Mouse (Mus musculus) liver, adult (tissue): ENCODE data around the gene Pfkfb2.

Experiments
- GATA4 ChIP-seq: IDR thresholded peaks from 2 replicates; pipeline ENCODE4 v1.6.1; 2014; ENCODE audit warnings: mild to moderate bottlenecking, low read length; ENCODE audit not compliant: insufficient replicate concordance

Pfkfb2 gene

GRCm38 (mm10) chr1:130742201-130742600 is 13.1 kb upstream of the Pfkfb2 start:
- no peak for TF ChIP-seq GATA4

- no peak for TF ChIP-seq GATA4
Measured at GRCm38 (mm10) chr1:130740781-130741720, 12.0 kb upstream of the Pfkfb2 start.

- TF ChIP-seq GATA4 = no peak
Measured at GRCm38 (mm10) chr1:130740227-130740648, 11.2 kb upstream of the Pfkfb2 start.

- TF ChIP-seq GATA4 = no peak
Measured at GRCm38 (mm10) chr1:130739636-130740035, 10.6 kb upstream of the Pfkfb2 start.

GRCm38 (mm10) chr1:130738551-130739106 is 9.6 kb upstream of the Pfkfb2 start:
- no peak for TF ChIP-seq GATA4

- no peak for TF ChIP-seq GATA4
Measured at GRCm38 (mm10) chr1:130737916-130738315, 8.9 kb upstream of the Pfkfb2 start.

- no peak for TF ChIP-seq GATA4
Measured at GRCm38 (mm10) chr1:130737411-130737881, 8.4 kb upstream of the Pfkfb2 start.

- TF ChIP-seq GATA4 = no peak
Measured at GRCm38 (mm10) chr1:130734852-130735251, 5.8 kb upstream of the Pfkfb2 start.

- TF ChIP-seq GATA4 = no peak
Measured at GRCm38 (mm10) chr1:130734452-130734851, 5.4 kb upstream of the Pfkfb2 start.

- no peak for TF ChIP-seq GATA4
Measured at GRCm38 (mm10) chr1:130733671-130734070, 4.6 kb upstream of the Pfkfb2 start.

GRCm38 (mm10) chr1:130732706-130733658 is 3.9 kb upstream of the Pfkfb2 start:
- TF ChIP-seq GATA4 = no peak

GRCm38 (mm10) chr1:130731741-130732337 is 2.8 kb upstream of the Pfkfb2 start, which contains the start of gene AA986860:
AA986860 (plus strand) TSS chr1:130731976.
- TF ChIP-seq GATA4 = no peak

GRCm38 (mm10) chr1:130728708-130729107 is 345 bp downstream of the Pfkfb2 start:
- TF ChIP-seq GATA4 = no peak

- TF ChIP-seq GATA4 = no peak
Measured at GRCm38 (mm10) chr1:130728070-130728469, 983 bp downstream of the Pfkfb2 start.

GRCm38 (mm10) chr1:130726396-130726795 is 2.7 kb downstream of the Pfkfb2 start:
- no peak for TF ChIP-seq GATA4
